Mouse (Mus musculus): ENCODE measurements around the gene Nrde2. TPM values are rescaled to one million over a fixed set of nuclear protein-coding genes. Genes with fewer than 3 reads are reported as not detected.

Nrde2 gene
- polyA plus RNA-seq, 2 experiments = 3.6 to 4.1 TPM

DNA sequence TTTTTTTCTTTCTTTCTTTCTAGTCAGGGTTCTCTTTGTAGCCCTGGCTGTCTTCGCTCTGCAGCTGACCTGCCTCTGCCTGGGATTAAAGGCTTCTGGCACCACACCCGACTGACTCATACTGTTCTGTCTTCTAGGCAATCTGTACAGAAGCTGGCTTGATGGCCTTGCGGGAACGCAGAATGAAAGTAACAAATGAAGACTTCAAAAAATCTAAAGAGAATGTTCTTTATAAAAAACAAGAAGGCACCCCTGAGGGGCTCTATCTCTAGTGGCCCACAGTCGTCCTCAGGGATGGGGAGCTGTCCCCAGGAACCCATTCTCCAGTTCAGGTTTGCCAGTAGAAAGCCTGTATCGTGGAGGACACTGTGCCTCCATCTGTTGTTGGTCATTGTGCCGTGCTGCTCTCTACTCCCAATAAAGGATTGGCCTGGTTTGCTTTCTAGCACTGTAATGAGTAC lies 36.5 kb downstream of the Nrde2 start:
- Histone ChIP-seq H3K4me2 (ENCODE audit: low read depth) (no peak overlapping the region), H3K27ac (no peak overlapping the region), H3K4me1 (replicated peaks; ENCODE audit: control insufficient read depth in 2 of 2, insufficient read depth in 2 of 2, low read length in 1 of 2) (no peaks in the 10 kb centered on the region), H3K9me3 (ENCODE audit: control insufficient read depth, low read length) (no peaks in the 10 kb centered on the region), H3K9ac (replicated peaks) (no peak overlapping the region), H3K27me3 (ENCODE audit: control insufficient read depth, insufficient read depth, low read length) (no peaks in the 10 kb centered on the region), H3K4me3 (ENCODE audit: insufficient read depth in 1 of 2, low read depth in 2 of 2, low read length in 2 of 2) (no peak overlapping the region), H3K36me3 (replicated peaks; ENCODE audit: control insufficient read depth, insufficient read depth, low read depth) (peaks cover 75% of the 10 kb centered on the region)
- DNase-seq (ENCODE audit: low read depth in 3 of 3, low spot score in 3 of 3) = no peak
- WGBS (ENCODE audit: insufficient replicate concordance) = 82% methylated on average over 7 of the region's 7 CpGs
- no peak for ATAC-seq (ENCODE audit: insufficient read depth)
- TF ChIP-seq EP300 (IDR thresholded peaks at IDR 0.05; ENCODE audit: low read depth) = no peak
- TF ChIP-seq CTCF (IDR thresholded peaks at IDR 0.05; ENCODE audit: low read depth) = no peak

GRCm38 (mm10) chr12:100115982-100116381 lies 43.5 kb downstream of the Nrde2 start:
- WGBS (ENCODE audit: insufficient replicate concordance) = 83% methylated on average over 5 of the region's 5 CpGs
- no peak for DNase-seq (ENCODE audit: low read depth in 3 of 3, low spot score in 3 of 3)
- no peak overlapping the region for H3K27ac ChIP-seq

DNA sequence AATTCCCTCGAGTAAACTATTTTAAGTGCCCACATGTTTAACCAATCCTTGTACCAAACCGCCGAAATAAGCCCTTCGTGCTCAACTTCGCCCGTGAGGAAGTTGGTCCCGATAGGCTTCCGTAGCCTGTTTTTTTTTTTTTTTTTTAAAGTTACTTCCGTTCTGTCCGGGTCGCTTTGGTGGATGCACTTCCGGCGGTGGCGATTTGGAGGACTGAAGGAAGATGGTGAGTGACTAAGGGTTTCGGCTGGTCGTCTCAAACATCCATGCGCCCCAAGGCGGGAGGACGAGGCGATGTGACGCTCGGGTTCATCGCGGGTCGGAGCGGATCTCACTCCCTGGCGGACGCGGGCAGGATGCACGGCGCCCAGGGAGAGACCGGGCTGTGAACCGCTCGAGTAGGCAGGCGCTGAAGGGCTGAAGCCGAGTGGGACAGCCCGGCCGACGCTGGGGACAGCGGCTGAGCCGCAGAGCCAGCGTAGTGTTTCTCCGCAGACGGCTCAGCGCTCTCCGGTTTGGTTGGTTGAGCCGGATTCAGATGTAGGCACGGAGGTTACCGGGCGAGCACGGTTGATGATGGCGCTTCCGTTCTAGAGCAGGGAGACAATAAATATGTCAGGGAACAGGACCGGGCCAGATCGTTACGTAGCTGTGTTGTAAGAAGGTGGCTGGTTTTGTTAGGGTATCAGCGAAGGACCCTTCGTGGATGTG lies 49.3 kb downstream of the Nrde2 start, which contains the start of gene Psmc1:
Gene Psmc1 (plus strand): TSS at position 169 of the 711 bp plus-strand sequence.
- peak; percentile 88 for ATAC-seq (ENCODE audit: insufficient read depth)
- WGBS (ENCODE audit: insufficient replicate concordance) = under 1% methylated on average over 58 of the region's 58 CpGs

More at GRCm38 (mm10) chr12:100115982-100116381, 43.5 kb downstream of the Nrde2 start:
- H3K4me1 ChIP-seq (replicated peaks; ENCODE audit: control insufficient read depth in 2 of 2, insufficient read depth in 2 of 2, low read length in 1 of 2) = peaks cover 4 to 5% of the 10 kb centered on the region in 2 experiments
- H3K4me2 ChIP-seq (ENCODE audit: low read depth) = no peak overlapping the region
- no peak overlapping the region for H3K9ac ChIP-seq (replicated peaks)
- ATAC-seq (ENCODE audit: insufficient read depth) = 0 out of 2 replicates have a peak, but pooled peaks have one; percentile 15
- peaks cover 88% of the 10 kb centered on the region for H3K36me3 ChIP-seq (replicated peaks; ENCODE audit: control insufficient read depth, insufficient read depth, low read depth)
- no peak overlapping the region for H3K4me3 ChIP-seq (ENCODE audit: insufficient read depth in 1 of 2, low read depth in 2 of 2, low read length in 2 of 2)
- H3K27me3 ChIP-seq (ENCODE audit: control insufficient read depth, insufficient read depth, low read length) = no peaks in the 10 kb centered on the region
- H3K9me3 ChIP-seq (ENCODE audit: control insufficient read depth, low read length) = no peaks in the 10 kb centered on the region
- no peak for TF ChIP-seq EP300 (IDR thresholded peaks at IDR 0.05; ENCODE audit: low read depth)
- TF ChIP-seq CTCF (IDR thresholded peaks at IDR 0.05; ENCODE audit: low read depth) = no peak

DNA sequence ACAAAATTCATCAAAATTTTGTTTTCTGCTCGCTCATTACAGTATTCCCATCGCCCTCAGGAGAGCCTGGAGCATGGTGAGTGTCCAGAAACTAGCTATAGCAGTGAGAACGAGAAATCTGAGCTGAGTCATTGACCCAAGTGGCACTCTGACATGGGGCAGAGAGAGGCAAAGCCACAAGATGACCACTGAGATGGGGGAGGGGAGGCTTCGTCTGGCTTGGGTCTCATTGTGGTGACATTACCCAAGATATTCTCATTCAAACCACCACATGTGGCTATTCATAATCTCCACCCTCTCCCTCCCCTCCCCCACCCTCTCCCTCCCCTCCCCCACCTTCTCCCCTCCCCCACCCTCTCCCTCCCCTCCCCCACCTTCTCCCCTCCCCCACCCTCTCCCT lies 52.0 kb downstream of the Nrde2 start:
- DNase-seq (ENCODE audit: low read depth in 3 of 3, low spot score in 3 of 3) (no peak), ATAC-seq (ENCODE audit: insufficient read depth) (no peak)
- 37% methylated on average over 4 of the region's 4 CpGs for WGBS (ENCODE audit: insufficient replicate concordance)
- no peak for TF ChIP-seq CTCF (IDR thresholded peaks at IDR 0.05; ENCODE audit: low read depth)
- TF ChIP-seq EP300 (IDR thresholded peaks at IDR 0.05; ENCODE audit: low read depth) = no peak
- H3K4me2 ChIP-seq (ENCODE audit: low read depth) = no peak overlapping the region
- no peak overlapping the region for H3K27ac ChIP-seq
- peaks cover 8% of the 10 kb centered on the region for H3K36me3 ChIP-seq (replicated peaks; ENCODE audit: control insufficient read depth, insufficient read depth, low read depth)
- H3K4me3 ChIP-seq (ENCODE audit: insufficient read depth in 1 of 2, low read depth in 2 of 2, low read length in 2 of 2) = no peak overlapping the region
- no peaks in the 10 kb centered on the region for H3K9me3 ChIP-seq (ENCODE audit: control insufficient read depth, low read length)
- H3K27me3 ChIP-seq (ENCODE audit: control insufficient read depth, insufficient read depth, low read length) = no peaks in the 10 kb centered on the region
- peaks cover 4 to 13% of the 10 kb centered on the region in 2 experiments for H3K4me1 ChIP-seq (replicated peaks; ENCODE audit: control insufficient read depth in 2 of 2, insufficient read depth in 2 of 2, low read length in 1 of 2)
- H3K9ac ChIP-seq (replicated peaks) = no peak overlapping the region

More for the DNA sequence above, 49.3 kb downstream of the Nrde2 start, which contains the start of gene Psmc1:
- Histone ChIP-seq H3K4me2 (ENCODE audit: low read depth) (peak within 1 kb of the TSS; percentile 80), H3K27ac (peak within 1 kb of the TSS; percentile 88), H3K4me1 (replicated peaks; ENCODE audit: control insufficient read depth in 2 of 2, insufficient read depth in 2 of 2, low read length in 1 of 2) (peaks cover 4 to 13% of the 10 kb centered on the region in 2 experiments), H3K4me3 (ENCODE audit: insufficient read depth in 1 of 2, low read depth in 2 of 2, low read length in 2 of 2) (peak within 1 kb of the TSS; percentile 94 to 98), H3K36me3 (replicated peaks; ENCODE audit: control insufficient read depth, insufficient read depth, low read depth) (peaks cover 29% of the 10 kb centered on the region), H3K9ac (replicated peaks) (peak within 1 kb of the TSS; percentile 90), H3K9me3 (ENCODE audit: control insufficient read depth, low read length) (no peaks in the 10 kb centered on the region), H3K27me3 (ENCODE audit: control insufficient read depth, insufficient read depth, low read length) (no peaks in the 10 kb centered on the region)
- TF ChIP-seq CTCF (IDR thresholded peaks at IDR 0.05; ENCODE audit: low read depth) (peak; percentile 24; the same call in 1 of the 2 replicates), EP300 (IDR thresholded peaks at IDR 0.05; ENCODE audit: low read depth) (peak; percentile 48)
- DNase-seq (ENCODE audit: low read depth in 3 of 3, low spot score in 3 of 3) = peak; percentile 89 to 90 (median 90)

DNA sequence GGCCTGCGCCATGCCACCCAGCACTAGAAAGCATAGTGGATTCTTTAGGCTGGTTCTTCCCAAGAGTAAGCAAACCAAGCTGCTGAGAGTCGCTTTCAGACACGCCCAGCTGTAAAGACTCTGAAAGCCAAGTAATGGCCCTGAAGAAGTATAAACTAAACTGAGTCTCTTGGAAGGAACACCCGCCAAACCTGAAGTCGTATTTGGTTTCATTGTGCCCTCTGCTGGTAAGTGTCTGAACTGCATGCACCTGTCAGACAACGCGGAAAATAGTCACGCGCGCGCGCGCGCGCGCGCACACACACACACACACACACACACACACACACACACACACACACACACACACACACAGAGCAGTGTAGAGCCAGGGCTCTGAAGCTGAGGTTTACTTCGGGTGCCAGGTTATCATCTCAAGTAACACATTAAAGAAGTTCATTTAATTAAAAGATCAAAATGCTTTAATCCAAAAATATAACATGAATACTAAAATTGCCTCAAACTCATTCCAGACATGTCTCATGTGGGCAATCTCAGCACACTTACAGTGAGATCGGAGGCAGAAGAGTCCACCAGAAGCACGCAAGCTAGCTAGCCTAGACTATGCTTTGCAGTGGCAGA lies 53.1 kb downstream of the Nrde2 start:
- no peak for TF ChIP-seq EP300 (IDR thresholded peaks at IDR 0.05; ENCODE audit: low read depth)
- TF ChIP-seq CTCF (IDR thresholded peaks at IDR 0.05; ENCODE audit: low read depth) = peak; percentile 86
- no peaks in the 10 kb centered on the region for H3K27me3 ChIP-seq (ENCODE audit: control insufficient read depth, insufficient read depth, low read length)
- H3K4me3 ChIP-seq (ENCODE audit: insufficient read depth in 1 of 2, low read depth in 2 of 2, low read length in 2 of 2) = no peak overlapping the region
- ATAC-seq (ENCODE audit: insufficient read depth) (no peak), DNase-seq (ENCODE audit: low read depth in 3 of 3, low spot score in 3 of 3) (peak; percentile 40 to 53 (median 45))
- no peaks in the 10 kb centered on the region for H3K9me3 ChIP-seq (ENCODE audit: control insufficient read depth, low read length)
- H3K4me1 ChIP-seq (replicated peaks; ENCODE audit: control insufficient read depth in 2 of 2, insufficient read depth in 2 of 2, low read length in 1 of 2) = peaks cover 4 to 12% of the 10 kb centered on the region in 2 experiments
- 0 out of 2 replicates have a peak overlapping the region, but pooled peaks have one; percentile 5 for H3K4me2 ChIP-seq (ENCODE audit: low read depth)
- WGBS (ENCODE audit: insufficient replicate concordance) = 10% methylated on average over 20 of the region's 20 CpGs
- H3K36me3 ChIP-seq (replicated peaks; ENCODE audit: control insufficient read depth, insufficient read depth, low read depth) = no peaks in the 10 kb centered on the region
- H3K27ac ChIP-seq = no peak overlapping the region
- no peak overlapping the region for H3K9ac ChIP-seq (replicated peaks)
